Mouse (Mus musculus): ENCODE data around the gene Abhd14b. TPM values are rescaled to one million over a fixed set of nuclear protein-coding genes. Genes with fewer than 3 reads are reported as not detected.
A peak's percentile ranks its signal among the peaks of the same experiment; 100 is the strongest.

Abhd14b gene
- polyA plus RNA-seq, 1 experiment from 2014 or later, result 4.5 TPM

- H3K4me2 ChIP-seq, result no peak overlapping the region
- WGBS, result 83% methylated on average over 2 of the region's 2 CpGs
These were observed 37.1 kb upstream of the Abhd14b start for GRCm38 (mm10) chr9:106410086-106410650.

GRCm38 (mm10) chr9:106411091-106411594, 36.1 kb upstream of the Abhd14b start:
- Histone ChIP-seq H3K27ac (ENCODE audit: low read depth, low read length) (no peak overlapping the region), H3K4me2 (no peak overlapping the region), H3K9me3 (ENCODE audit: control insufficient read depth, low read length) (no peaks in the 10 kb centered on the region), H3K9ac (ENCODE audit: low read length) (no peak overlapping the region), H3K36me3 (ENCODE audit: control insufficient read depth, insufficient read depth, low read length) (no peaks in the 10 kb centered on the region), H3K4me1 (ENCODE audit: control insufficient read depth, insufficient read depth, low read length) (no peaks in the 10 kb centered on the region), H3K4me3 (ENCODE audit: low read depth, low read length) (no peak overlapping the region), H3K27me3 (ENCODE audit: control insufficient read depth, insufficient read depth, low read length) (no peaks in the 10 kb centered on the region)
- 84% methylated on average over 9 of the region's 9 CpGs for whole genome bisulfite sequencing
- ATAC-seq (ENCODE audit: low FRiP score) (no peak), DNase-seq (ENCODE audit: low spot score, missing footprints) (no peak)

More at GRCm38 (mm10) chr9:106410086-106410650, 37.1 kb upstream of the Abhd14b start:
- Histone ChIP-seq H3K27ac (ENCODE audit: low read depth, low read length) (no peak overlapping the region), H3K9me3 (ENCODE audit: control insufficient read depth, low read length) (no peaks in the 10 kb centered on the region), H3K4me3 (ENCODE audit: low read depth, low read length) (no peak overlapping the region), H3K36me3 (ENCODE audit: control insufficient read depth, insufficient read depth, low read length) (no peaks in the 10 kb centered on the region), H3K4me1 (ENCODE audit: control insufficient read depth, insufficient read depth, low read length) (no peaks in the 10 kb centered on the region), H3K27me3 (ENCODE audit: control insufficient read depth, insufficient read depth, low read length) (no peaks in the 10 kb centered on the region), H3K9ac (ENCODE audit: low read length) (no peak overlapping the region)
- ATAC-seq (ENCODE audit: low FRiP score) (no peak), DNase-seq (ENCODE audit: low spot score, missing footprints) (no peak)

- Histone ChIP-seq H3K4me3 (ENCODE audit: low read depth, low read length) (no peak overlapping the region), H3K9ac (ENCODE audit: low read length) (no peak overlapping the region), H3K4me1 (ENCODE audit: control insufficient read depth, insufficient read depth, low read length) (no peaks in the 10 kb centered on the region), H3K4me2 (no peak overlapping the region), H3K36me3 (ENCODE audit: control insufficient read depth, insufficient read depth, low read length) (no peaks in the 10 kb centered on the region), H3K27ac (ENCODE audit: low read depth, low read length) (no peak overlapping the region), H3K27me3 (ENCODE audit: control insufficient read depth, insufficient read depth, low read length) (no peaks in the 10 kb centered on the region), H3K9me3 (ENCODE audit: control insufficient read depth, low read length) (no peaks in the 10 kb centered on the region)
- 71% methylated on average over 6 of the region's 6 CpGs for WGBS
- DNase-seq (ENCODE audit: low spot score, missing footprints), result no peak
- no peak for ATAC-seq (ENCODE audit: low FRiP score)
These were observed 35.5 kb upstream of the Abhd14b start for GRCm38 (mm10) chr9:106411729-106412128.

- WGBS, result 78% methylated on average over 3 of the region's 3 CpGs
- no peak for DNase-seq (ENCODE audit: low spot score, missing footprints)
- Histone ChIP-seq H3K27me3 (ENCODE audit: control insufficient read depth, insufficient read depth, low read length) (no peaks in the 10 kb centered on the region), H3K27ac (ENCODE audit: low read depth, low read length) (no peak overlapping the region), H3K36me3 (ENCODE audit: control insufficient read depth, insufficient read depth, low read length) (no peaks in the 10 kb centered on the region), H3K4me1 (ENCODE audit: control insufficient read depth, insufficient read depth, low read length) (no peaks in the 10 kb centered on the region), H3K9ac (ENCODE audit: low read length) (no peak overlapping the region), H3K4me2 (no peak overlapping the region), H3K4me3 (ENCODE audit: low read depth, low read length) (no peak overlapping the region), H3K9me3 (ENCODE audit: control insufficient read depth, low read length) (no peaks in the 10 kb centered on the region)
- no peak for ATAC-seq (ENCODE audit: low FRiP score)
These were observed 35.0 kb upstream of the Abhd14b start for GRCm38 (mm10) chr9:106412210-106412609.

DNA sequence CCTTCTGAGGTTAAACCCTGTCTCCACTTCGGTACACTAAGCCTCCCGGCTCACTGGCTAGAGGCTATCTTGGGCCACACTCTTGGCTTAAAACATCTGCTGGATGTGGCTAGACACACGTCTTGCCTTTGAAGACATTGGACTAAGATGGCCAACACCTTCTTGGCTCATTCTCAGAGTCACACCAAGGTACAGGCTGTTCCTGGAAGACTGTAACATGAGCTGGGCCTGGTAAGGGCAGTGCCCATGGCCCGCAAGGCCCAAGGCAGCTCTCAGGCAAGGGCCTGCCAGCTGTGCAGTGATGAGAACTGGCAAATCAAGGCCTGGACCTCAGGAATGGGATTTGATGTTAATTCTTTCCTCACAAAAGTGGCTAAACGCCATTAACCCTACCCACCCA, 33.7 kb upstream of the Abhd14b start:
- H3K4me1 ChIP-seq (ENCODE audit: control insufficient read depth, insufficient read depth, low read length), result peaks cover 9% of the 10 kb centered on the region
- H3K27ac ChIP-seq (ENCODE audit: low read depth, low read length), result no peak overlapping the region
- no peaks in the 10 kb centered on the region for H3K36me3 ChIP-seq (ENCODE audit: control insufficient read depth, insufficient read depth, low read length)
- no peaks in the 10 kb centered on the region for H3K9me3 ChIP-seq (ENCODE audit: control insufficient read depth, low read length)
- H3K27me3 ChIP-seq (ENCODE audit: control insufficient read depth, insufficient read depth, low read length), result no peaks in the 10 kb centered on the region
- WGBS, result 86% methylated on average over 5 of the region's 5 CpGs
- H3K4me2 ChIP-seq, result no peak overlapping the region
- ATAC-seq (ENCODE audit: low FRiP score) (no peak), DNase-seq (ENCODE audit: low spot score, missing footprints) (no peak)
- H3K9ac ChIP-seq (ENCODE audit: low read length), result no peak overlapping the region
- H3K4me3 ChIP-seq (ENCODE audit: low read depth, low read length), result no peak overlapping the region

GRCm38 (mm10) chr9:106416826-106417225, 30.4 kb upstream of the Abhd14b start:
- DNase-seq (ENCODE audit: low spot score, missing footprints) (no peak), ATAC-seq (ENCODE audit: low FRiP score) (no peak)
- 90% methylated on average over 6 of the region's 6 CpGs for WGBS
- Histone ChIP-seq H3K4me2 (no peak overlapping the region), H3K9ac (ENCODE audit: low read length) (no peak overlapping the region), H3K4me3 (ENCODE audit: low read depth, low read length) (no peak overlapping the region), H3K9me3 (ENCODE audit: control insufficient read depth, low read length) (no peaks in the 10 kb centered on the region), H3K36me3 (ENCODE audit: control insufficient read depth, insufficient read depth, low read length) (no peaks in the 10 kb centered on the region), H3K4me1 (ENCODE audit: control insufficient read depth, insufficient read depth, low read length) (peaks cover 29% of the 10 kb centered on the region), H3K27ac (ENCODE audit: low read depth, low read length) (no peak overlapping the region), H3K27me3 (ENCODE audit: control insufficient read depth, insufficient read depth, low read length) (no peaks in the 10 kb centered on the region)

DNA sequence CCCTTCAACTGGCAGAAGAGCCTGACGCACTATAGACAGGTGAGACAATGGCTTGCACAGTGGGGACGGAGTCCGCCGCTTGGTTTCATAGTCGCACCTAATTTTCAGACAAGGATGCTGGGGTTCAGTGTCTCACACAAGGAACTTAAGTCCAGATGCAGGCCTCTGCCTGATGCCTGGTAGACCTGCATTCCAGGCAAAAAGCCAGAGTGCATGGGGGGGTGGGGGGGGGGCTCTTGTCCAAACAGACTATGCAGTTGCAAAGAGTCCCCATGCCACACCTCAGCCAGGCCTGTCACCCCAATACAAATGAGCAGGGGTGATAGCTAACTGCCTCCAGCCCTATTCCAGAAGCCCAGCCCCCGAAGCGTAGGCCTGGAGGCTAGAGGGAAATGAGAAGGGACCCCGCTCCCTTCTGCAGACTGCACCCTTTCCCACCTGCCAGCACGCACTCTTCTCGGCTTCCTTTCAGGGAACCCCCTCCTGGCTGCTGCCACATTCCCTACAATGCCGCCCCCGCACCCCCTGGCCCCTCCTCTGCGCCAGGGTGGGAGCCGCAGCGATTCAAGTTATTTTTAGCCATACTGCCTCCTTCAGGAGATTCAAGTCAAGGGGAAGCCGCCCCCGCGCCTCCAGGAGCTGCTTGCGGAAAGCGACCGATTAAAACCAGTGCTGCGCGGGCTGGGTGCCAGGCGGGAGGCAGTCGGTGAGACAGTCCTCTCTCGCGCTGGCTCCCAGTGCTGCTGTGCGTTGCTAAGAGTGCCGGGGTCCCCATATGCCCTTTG, 29.2 kb upstream of the Abhd14b start:
- Histone ChIP-seq H3K4me3 (ENCODE audit: low read depth, low read length) (peak overlapping the region; percentile 22), H3K9ac (ENCODE audit: low read length) (peak overlapping the region; percentile 48), H3K9me3 (ENCODE audit: control insufficient read depth, low read length) (no peaks in the 10 kb centered on the region), H3K36me3 (ENCODE audit: control insufficient read depth, insufficient read depth, low read length) (no peaks in the 10 kb centered on the region), H3K4me2 (peak overlapping the region; percentile 52), H3K27me3 (ENCODE audit: control insufficient read depth, insufficient read depth, low read length) (no peaks in the 10 kb centered on the region), H3K4me1 (ENCODE audit: control insufficient read depth, insufficient read depth, low read length) (peaks cover 29% of the 10 kb centered on the region), H3K27ac (ENCODE audit: low read depth, low read length) (no peak overlapping the region)
- DNase-seq (ENCODE audit: low spot score, missing footprints) (peak; percentile 91), ATAC-seq (ENCODE audit: low FRiP score) (peak; percentile 14; the same call in 1 of the 2 replicates)
- 19% methylated on average over 29 of the region's 29 CpGs for WGBS

GRCm38 (mm10) chr9:106420608-106421007, 26.7 kb upstream of the Abhd14b start:
- peak overlapping the region; percentile 59; the same call in 1 of the 2 replicates for H3K27ac ChIP-seq (ENCODE audit: low read depth, low read length)
- no peaks in the 10 kb centered on the region for H3K36me3 ChIP-seq (ENCODE audit: control insufficient read depth, insufficient read depth, low read length)
- ATAC-seq (ENCODE audit: low FRiP score) (peak; percentile 75), DNase-seq (ENCODE audit: low spot score, missing footprints) (peak; percentile 93)
- H3K9ac ChIP-seq (ENCODE audit: low read length), result peak overlapping the region; percentile 22; the same call in 1 of the 2 replicates
- no peaks in the 10 kb centered on the region for H3K9me3 ChIP-seq (ENCODE audit: control insufficient read depth, low read length)
- peaks cover 29% of the 10 kb centered on the region for H3K4me1 ChIP-seq (ENCODE audit: control insufficient read depth, insufficient read depth, low read length)
- peak overlapping the region; percentile 32 for H3K4me2 ChIP-seq
- 0% methylated on average over 2 of the region's 2 CpGs for WGBS
- H3K27me3 ChIP-seq (ENCODE audit: control insufficient read depth, insufficient read depth, low read length), result no peaks in the 10 kb centered on the region
- no peak overlapping the region for H3K4me3 ChIP-seq (ENCODE audit: low read depth, low read length)
